Mouse (Mus musculus) gastrocnemius, adult 2 months (tissue): ENCODE measurements at regions not wholly inside any gene's neighbourhood (a gene's known extent, or its start where the extent isn't known, plus 50 kb on each side); places are given as distances from the start of the nearest gene placed in this dataset.
A peak's percentile ranks its signal among the peaks of the same experiment; 100 is the strongest.

Source experiments
- DNase-seq: peaks from one replicate; pipeline ENCODE4 v3.0.0; 2022
- H3K27ac ChIP-seq: fragments of 200-600 bp; 2 replicates; pipeline ENCODE4 v1.8.1; 2022; ENCODE audit warnings: mild to moderate bottlenecking
- H3K4me3 ChIP-seq: fragments of 200-600 bp; 2 replicates; pipeline ENCODE4 v1.8.1; 2022; ENCODE audit warnings: mild to moderate bottlenecking, moderate library complexity
- CTCF ChIP-seq: fragments of 200-600 bp; IDR thresholded peaks from 2 replicates; pipeline ENCODE4 v1.8.1; 2022; ENCODE audit warnings: antibody characterized with exemption, mild to moderate bottlenecking, moderate library complexity
- intact Hi-C: fragments of 180-260 bp; cut with DNase I; formaldehyde crosslinking; loops from one replicate; pipeline ENCODE4 v1.15.1; 2025

DNA sequence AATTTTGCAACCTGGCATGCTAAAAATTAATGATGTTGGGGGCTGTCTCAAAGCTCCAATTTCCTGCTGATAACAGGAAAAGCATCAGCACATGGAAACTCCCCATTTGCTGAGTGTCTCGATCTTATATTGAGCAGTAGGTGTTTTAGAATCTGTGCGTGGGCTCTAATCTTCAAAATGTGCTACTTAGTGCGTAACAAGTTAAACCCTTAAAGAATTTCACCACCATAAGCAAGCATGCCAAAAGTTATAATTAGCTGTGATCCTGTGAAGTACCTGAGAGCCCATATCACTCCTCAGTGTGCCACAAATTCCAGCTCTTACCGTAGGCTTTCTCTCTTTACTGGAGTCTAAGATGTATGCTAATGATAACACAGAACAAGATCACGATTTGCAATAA is 137.5 kb upstream of the Rgmb start:
- DNase-seq: no peak
- intact Hi-C loops: no loop called here
- Histone ChIP-seq H3K4me3 (no peak overlapping the region), H3K27ac (no peak overlapping the region)
- TF ChIP-seq CTCF: no peak

DNA sequence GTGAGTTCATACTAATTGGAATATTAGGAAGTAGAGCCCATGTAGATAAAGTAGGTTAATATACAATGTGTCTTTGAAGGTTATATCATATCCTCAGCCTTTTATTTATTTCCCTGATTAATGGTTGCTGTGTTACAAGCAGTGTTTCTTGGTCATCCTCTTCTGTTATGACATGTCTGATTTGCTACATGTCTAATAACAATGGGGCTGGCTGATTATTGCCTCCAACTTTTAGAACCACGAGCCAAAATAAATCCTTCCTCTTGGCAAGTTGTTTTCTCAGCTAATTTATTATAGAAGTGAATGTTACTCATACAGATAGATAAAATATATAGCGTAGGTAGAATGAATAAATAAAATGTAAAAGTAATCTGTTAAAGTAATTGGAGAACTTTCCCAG is 124.8 kb upstream of the Rgmb start:
- intact Hi-C loops: no loop called here

DNA sequence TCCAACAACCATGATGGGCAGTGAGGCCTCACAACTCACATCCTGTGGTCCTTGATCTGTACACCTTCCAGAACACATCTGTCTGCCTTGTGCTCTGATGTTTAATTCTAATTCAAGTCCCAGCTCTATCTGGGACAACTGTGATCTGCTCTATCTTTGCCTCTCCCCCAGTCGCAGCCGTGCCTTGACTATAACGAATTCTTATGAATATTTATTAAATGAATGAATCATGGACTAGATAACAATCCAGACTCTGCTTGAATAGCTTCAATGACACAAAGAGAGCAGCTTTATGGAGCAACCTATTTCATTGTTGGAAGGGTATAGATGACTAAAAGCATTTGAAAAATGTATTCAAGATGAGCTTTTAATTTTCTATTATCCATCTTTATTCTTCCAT is 120.8 kb upstream of the Rgmb start:
- Histone ChIP-seq H3K4me3 (no peak overlapping the region), H3K27ac (no peak overlapping the region)
- DNase-seq: no peak
- intact Hi-C loops: no loop called here
- no peak for TF ChIP-seq CTCF

More for the DNA sequence above, 124.8 kb upstream of the Rgmb start:
- TF ChIP-seq CTCF: no peak
- no peak overlapping the region for H3K27ac ChIP-seq
- no peak overlapping the region for H3K4me3 ChIP-seq
- DNase-seq: no peak

DNA sequence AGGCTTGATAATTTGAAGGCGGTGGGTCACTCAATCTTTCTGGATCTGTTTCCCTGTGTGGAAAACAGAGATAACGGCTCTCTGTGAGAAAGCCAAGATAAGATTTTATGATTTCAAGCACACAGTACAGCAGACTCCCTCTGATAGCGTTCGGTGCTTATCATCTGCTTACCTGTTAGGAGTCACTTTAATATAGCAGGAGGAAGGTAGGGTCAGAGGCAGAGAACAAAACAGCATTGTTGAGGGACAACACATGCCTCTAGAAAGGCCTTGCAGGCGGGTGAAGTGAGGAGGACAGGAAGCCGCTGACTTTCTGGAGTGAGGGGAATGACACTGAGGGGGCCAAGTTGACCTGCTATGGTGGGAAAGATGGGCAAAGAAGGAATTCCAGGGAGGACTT is 118.9 kb upstream of the Rgmb start:
- no peak for TF ChIP-seq CTCF
- H3K27ac ChIP-seq: no peak overlapping the region
- no peak for DNase-seq
- no peak overlapping the region for H3K4me3 ChIP-seq
- intact Hi-C loops: no loop called here

DNA sequence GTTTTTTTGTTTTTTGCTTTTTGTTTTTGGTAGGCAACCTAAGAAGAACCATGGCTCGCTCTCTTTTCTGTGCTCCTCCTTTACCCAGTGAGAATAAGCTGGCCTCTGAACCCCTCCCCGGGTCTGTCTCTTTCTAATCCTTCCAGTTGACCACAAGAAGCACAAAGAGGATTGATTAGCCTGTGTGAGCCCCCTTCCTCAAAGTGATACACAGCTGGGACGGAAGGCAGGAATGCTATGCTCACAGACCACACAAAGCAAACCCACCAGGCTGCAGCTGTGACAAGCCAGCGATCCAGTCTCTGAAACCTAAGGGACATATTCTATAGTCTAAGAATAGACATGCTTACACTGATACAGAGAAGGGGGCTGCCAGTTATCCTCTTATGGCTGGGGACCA is 111.5 kb upstream of the Rgmb start:
- no peak for TF ChIP-seq CTCF
- no peak overlapping the region for H3K27ac ChIP-seq

DNA sequence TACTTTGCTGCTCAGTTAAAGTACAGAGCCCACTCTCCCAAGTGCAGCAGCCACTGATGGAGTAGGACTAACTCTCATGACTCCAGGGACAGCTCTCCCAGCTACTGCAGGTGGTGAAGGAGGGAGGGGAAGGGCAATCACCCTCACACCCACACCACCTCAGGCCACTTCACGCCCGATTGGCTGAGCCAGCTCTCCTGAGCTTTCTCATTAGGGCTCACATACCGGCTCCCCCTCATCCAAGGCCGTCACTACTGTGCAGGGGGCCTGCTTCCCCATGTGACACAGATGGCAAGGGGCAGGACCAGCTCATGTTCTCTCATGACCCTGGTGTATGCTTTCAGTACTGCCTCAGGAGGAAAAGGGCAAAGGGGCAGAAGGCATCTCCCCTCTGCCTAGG is 87.8 kb upstream of the Rgmb start:
- no peak overlapping the region for H3K27ac ChIP-seq
- no peak for TF ChIP-seq CTCF
- intact Hi-C loops: no loop called here
- H3K4me3 ChIP-seq: no peak overlapping the region
- DNase-seq: no peak

More for the DNA sequence above, 111.5 kb upstream of the Rgmb start:
- intact Hi-C loops: no loop called here
- no peak overlapping the region for H3K4me3 ChIP-seq
- DNase-seq: no peak

DNA sequence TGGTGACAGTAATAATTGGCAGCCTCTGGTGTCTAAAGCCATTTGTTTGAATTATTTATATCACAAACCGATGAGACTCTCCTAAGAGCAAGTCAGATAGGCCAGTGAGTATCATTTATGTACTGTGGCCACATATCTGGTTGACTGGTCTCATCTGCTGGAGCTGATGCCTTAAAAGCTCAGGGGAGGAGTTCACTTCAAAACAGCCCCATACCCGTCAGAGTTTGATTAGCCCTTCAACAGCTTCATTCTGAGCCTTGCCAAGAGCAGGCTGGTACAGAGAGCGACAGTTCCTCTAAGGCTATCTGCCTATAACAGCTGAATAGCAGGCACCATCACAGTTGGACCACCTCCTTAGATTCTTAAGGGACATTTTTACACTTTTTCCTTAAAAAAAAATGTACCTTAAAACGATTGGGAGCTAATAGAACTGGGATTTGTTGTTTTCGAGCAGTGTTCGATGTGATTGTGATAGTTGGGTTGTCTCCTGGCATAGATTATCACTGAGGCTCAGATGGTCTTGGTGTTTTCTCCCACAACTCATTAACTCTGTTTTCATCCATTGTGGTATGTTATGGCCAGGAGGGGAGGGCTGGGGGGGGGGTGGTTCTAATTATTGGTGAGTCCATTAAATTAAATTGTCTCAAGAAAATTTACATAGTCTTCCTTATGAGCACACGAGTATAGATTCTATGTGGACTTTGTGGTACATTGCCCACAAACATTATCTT is 68.0 kb upstream of the Rgmb start:
- Histone ChIP-seq H3K27ac (no peak overlapping the region), H3K4me3 (no peak overlapping the region)
- DNase-seq: no peak
- TF ChIP-seq CTCF: no peak
- intact Hi-C loops: no loop called here

DNA sequence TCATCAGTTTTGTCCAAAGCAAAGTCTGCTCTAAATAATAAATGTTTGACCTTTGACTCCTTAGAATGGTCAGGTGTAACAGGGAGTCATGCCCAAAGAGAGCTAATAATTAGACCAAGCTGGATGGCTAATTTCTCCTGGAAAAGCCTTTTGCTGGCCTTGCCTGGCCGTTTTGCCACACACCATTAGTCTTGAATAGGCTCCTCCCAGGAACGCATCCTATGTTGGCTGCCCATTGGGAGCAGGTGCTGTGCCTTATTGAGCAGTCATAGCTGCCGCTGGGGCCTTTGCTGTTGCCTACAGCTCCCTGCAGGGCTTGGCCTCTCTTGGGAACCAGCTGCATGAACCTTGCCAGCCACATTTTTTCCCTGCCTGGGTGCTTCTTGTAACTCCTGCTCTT is 65.1 kb upstream of the Rgmb start:
- no peak overlapping the region for H3K27ac ChIP-seq
- no peak overlapping the region for H3K4me3 ChIP-seq
- no peak for DNase-seq
- intact Hi-C loops: no loop called here
- no peak for TF ChIP-seq CTCF

DNA sequence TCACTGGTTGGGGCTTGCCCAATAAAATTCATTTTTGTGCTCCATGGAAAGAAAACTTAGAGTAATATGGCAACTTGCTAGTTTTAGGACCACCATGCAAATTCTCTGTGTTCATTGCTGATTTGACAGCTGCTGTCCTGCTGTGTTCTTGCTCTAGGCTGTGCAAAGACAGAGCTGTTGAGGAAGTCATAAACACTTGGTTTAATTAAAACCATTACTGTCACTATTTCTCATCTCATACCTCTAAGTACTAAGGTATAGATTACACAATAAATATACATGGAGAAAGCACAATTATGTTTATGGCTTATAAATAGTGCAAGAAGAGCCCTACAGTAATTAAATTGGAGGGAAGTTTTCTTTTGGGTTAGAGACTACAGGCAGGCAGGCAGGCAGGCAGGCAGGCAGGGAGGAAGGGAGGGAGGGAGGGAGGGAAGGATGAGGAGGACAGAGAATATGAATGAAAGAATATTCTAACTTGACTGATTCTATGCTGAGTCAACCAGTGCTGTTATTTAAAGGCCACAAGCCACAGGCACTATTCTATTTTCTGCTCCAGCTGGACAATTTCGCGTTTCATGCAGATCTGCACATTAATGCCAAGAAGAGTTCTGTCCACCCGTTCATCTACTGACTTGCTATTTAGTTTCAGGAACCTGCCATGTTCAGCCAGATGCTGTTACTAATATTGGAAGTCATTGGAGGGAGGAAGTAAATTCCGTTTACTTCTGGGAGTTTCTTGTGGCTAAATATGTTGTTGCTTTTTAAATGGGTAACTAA is 61.2 kb upstream of the Rgmb start:
- intact Hi-C loops: no loop called here
- DNase-seq: no peak
- peak overlapping the region; percentile 35 for H3K27ac ChIP-seq
- no peak for TF ChIP-seq CTCF
- H3K4me3 ChIP-seq: peak overlapping the region; percentile 42

DNA sequence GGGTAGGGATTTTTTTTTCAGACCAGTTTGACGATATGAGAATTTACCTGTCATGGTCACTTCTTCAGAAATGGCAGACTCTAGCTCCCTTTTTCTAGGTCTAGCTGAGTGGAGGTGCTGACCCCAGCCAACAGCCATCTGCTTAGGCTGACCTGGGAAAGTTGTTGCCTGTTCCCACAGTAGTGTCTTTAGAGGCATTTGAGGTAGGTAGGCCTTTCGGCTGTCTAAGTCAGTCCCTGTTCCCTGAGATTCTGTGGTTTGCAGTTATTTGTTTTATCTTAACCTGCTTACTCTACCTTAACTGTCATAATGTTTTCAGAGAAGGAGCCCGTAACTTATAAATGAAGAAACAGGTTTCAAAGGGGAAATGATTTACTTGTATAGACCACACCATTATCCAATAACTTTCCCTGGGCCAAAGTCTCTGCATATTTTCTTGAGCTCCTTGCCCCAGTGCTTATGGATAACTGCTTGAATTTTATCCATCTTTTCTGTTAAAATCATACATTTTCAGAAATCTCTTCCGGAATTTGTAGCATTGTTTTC is 59.8 kb upstream of the Rgmb start:
- no peak for TF ChIP-seq CTCF
- intact Hi-C loops: no loop called here
- Histone ChIP-seq H3K27ac (no peak overlapping the region), H3K4me3 (no peak overlapping the region)
- no peak for DNase-seq

DNA sequence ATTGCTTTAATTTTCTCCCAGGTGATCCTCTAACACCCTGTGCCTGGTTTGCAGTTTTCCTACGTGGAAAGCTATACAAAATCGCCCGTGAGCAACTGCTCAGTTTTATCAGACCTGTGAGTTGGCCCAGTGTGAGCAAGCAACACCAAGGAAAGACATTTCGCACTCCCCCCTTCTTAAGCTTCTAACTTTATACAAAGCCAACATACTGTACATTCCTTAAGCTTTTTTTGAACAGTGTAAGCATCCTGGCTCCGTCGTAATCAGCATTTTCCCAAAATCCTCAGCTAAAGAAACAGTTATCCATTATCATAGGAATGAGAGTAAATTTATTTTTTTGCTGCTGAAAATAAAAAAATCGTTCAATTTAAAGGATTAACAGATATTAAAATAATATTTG is 52.0 kb upstream of the Rgmb start:
- Histone ChIP-seq H3K27ac (no peak overlapping the region), H3K4me3 (no peak overlapping the region)
- TF ChIP-seq CTCF: no peak
- intact Hi-C loops: no loop called here
- DNase-seq: no peak

DNA sequence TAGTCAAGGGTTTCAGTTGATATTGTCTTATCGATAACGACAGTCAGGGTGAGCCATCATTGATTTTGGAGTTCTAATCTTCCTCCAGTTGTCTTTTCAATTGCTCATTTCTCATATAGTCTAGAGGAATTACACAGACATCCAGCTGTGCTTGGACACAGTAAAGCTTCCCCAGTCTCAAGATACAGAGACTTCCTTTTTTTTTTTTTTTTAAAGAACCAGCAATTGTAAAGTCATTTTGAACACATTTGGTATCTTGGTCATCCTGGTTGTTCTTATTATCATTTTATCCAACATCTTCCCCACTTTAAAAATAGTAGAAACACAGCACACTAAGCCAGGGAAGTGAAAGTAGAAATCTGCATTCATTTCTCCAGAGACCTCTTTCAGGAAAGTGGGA is 51.4 kb upstream of the Rgmb start:
- DNase-seq: no peak
- H3K4me3 ChIP-seq: no peak overlapping the region
- intact Hi-C loops: no loop called here
- no peak overlapping the region for H3K27ac ChIP-seq
- TF ChIP-seq CTCF: no peak
